Mouse (Mus musculus) induced T-regulatory cell, adult 2 months (primary cell): ENCODE measurements around the gene Zfp992.
A peak's percentile ranks its signal among the peaks of the same experiment; 100 is the strongest.
"Not testable (repeated sequence)": the region's sequence is repeated elsewhere in the genome, so short reads cannot be mapped to it uniquely, and the experiment has no call there.

ENCODE experiments used
- DNase-seq: peaks from one replicate; pipeline ENCODE4 v3.0.0-alpha.2; 2012; ENCODE audit warnings: low read depth

Gene Zfp992

DNA sequence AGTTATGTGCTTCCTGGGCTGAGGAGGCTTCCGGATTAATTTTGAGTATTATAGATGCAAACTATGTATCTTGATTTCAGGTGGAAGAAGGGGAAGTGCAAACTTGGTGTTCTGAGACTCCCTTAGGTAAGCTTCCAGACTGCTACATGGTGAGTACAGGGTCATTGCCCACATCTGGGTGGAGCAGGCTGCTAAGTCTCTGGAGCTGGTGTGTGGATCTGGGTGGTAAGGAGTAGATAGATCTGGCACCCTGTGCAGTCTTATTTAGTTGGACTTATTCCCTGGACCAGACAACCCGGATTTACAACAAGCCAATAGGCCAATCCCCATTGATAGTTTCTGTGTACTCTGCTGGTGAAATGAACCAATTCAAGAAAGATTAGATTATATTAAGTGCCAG, at the start of gene Zfp992:
Zfp992 (plus strand) TSS at position 74 of the 400 bp plus-strand sequence.
- DNase-seq = not testable (repeated sequence)

DNA sequence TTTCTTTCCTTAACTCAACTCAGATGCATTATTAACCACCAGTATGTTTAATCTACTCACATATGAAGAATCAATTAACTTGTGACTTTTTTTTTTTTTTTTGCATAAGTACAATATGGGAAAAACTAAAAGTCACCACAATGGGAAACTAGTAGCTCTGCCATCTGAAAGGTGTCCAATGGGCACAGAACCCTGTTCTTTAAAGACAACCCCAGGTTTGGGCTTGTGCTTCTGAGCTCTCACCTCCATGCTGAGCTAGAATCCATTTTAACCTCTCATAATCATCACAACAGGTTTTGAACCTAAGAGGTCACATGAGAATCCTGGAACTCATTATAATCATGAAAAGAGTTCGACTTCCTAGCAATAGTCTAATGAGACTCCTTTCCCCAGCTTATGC, 19.4 kb upstream of the Zfp992 start:
- DNase-seq = not testable (repeated sequence)

DNA sequence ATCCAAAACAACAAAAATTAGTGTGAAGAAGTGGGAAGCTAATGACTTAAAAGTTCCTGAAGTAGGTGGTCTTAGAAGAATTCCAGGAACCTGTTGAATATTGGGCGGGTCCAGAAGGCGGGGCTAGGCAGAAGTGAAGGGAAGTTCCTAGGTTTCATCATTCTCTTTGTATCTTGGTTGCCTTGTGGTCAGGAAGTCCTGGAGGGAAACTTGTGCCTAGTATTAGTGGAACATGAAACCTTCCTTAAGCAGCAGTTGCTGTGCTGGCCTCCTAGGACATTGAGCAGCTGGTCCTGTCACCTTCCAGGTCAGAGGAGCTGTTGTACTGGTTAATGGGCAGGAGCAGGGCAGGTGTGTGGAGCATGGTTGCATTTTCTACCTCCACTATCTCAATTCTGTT, 17.9 kb upstream of the Zfp992 start:
- not testable (repeated sequence) for DNase-seq

DNA sequence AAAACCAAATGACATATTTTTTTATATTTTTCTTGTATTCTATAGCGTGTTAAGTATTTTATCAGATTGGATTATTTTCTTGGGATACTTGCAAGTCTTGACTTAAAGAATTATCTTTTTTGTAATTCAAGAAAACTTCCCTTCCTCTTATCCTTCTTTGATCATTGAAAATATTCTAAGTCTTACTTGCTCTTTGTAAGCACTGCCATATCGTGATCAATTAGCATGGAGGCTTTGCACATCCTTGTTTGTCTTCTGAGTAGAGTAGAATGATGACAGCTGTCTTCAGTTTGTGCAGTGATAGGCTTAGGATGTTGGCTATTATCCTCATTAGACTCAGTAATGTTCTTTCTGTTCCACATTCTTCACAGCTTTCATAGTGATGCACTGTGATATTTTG, 13.3 kb upstream of the Zfp992 start:
- DNase-seq = not testable (repeated sequence)

DNA sequence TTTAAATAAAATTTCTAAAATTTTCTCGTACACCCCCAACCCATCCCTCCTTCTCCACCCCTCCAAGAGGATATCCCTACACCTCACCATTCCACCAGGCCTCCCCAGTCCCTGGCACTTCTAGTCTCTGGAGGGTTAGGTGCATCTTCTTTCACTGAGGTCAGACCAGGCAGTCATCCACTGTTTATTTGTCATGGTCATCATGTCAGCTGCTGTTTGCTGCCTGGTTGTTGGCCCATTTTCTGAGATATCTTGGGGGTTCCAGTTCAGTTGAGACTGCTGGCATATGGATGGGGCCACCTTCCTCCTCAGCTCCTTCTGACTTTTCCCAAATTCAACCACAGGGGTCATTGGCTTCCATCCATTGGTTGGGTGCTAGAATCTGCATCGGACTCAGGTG, 11.6 kb upstream of the Zfp992 start:
- DNase-seq = not testable (repeated sequence)

DNA sequence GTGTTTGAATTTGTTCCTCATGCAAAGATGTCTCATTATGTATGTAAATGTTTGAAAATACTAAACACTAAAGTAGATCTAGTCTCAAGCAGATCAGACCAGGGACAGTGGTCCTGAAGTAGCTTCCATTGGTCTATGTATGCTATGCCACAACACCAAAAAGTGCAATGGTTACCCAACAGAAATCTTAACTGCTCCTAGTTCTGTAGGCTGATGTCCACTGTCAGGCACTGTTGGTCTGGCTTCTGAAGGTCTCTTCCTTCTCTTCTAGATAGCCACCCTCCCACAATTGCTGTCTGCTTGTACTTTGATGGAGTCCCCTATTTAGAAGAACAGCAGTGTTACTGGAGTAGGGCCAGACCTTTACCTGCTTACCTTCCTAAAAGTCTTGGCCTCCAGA, 4.5 kb upstream of the Zfp992 start:
- not testable (repeated sequence) for DNase-seq

DNA sequence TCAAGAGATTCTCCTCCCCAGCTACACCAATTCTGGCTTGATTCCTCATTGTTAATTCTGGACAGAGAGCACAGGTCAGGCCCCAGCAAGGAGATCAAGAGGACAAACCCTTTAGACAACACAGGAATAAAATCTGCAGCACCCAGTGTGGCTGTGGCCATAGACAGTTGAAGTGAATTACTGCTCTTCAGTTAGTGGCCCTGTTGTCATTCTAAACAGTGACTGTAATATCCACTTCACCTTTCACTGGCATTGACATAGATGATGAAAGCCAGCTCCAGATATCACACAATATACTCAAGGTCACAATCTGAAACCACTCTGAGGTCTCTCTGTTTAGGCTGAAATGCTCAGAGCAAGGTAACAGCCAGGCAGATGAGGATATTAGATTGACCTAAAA, 3.7 kb upstream of the Zfp992 start:
- not testable (repeated sequence) for DNase-seq

DNA sequence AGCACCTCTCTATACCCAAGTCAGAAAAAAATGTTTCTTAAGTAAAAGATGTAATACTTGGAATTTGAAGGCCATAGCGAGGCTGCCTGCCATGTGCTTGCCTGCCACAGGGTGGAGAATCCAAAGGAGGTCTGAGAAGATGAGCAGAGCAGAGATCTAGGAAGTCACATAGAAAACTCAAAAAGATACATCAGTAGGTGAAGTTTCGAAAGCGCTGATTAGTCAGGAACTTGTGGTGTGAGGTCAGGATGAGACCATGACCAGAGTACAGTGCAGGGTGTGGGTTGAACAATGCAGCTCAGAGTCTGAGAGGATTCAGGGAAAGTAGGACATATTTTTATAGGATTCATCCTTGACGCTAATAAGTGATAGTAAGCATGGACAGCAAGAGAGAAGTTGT, 2.7 kb upstream of the Zfp992 start:
- not testable (repeated sequence) for DNase-seq

DNA sequence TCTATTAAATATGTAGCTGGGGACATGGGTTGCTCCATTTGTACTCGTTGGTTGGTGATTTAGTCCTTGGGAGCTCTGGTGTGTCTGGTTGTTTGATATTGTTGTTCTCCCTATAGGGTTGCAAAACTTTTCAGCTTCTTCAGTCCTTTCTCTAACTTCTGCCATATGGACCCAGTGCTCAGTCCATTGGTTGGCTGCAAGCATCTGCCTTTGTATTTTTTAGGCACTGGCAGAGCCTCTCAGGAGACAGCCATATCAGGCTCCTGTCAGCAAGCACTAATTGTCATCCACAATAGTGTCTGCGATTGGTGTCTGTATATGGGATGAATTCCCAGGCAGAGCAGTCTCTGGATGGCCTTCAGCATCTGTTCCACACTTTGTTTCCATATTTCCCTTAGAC, 1.8 kb upstream of the Zfp992 start:
- not testable (repeated sequence) for DNase-seq

DNA sequence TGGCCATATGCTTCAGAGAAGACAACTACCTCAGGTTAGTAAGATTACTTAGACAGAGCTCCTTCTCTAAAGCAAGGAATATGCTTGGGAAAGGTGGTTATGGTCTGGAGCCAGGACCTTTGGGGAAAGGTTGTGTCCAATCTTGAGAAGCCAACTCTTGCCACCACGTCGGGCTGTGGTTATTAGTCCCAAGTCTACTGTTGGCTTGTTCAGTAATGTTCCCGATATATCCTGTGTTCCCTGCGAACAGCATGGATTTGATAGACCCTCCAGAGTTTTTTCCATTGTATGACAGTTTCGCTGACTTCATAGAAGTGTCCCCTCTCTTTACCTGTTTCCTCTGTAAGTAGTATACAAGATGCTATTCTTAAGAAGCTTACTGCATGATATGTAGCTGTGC, 888 bp downstream of the Zfp992 start:
- DNase-seq = not testable (repeated sequence)

DNA sequence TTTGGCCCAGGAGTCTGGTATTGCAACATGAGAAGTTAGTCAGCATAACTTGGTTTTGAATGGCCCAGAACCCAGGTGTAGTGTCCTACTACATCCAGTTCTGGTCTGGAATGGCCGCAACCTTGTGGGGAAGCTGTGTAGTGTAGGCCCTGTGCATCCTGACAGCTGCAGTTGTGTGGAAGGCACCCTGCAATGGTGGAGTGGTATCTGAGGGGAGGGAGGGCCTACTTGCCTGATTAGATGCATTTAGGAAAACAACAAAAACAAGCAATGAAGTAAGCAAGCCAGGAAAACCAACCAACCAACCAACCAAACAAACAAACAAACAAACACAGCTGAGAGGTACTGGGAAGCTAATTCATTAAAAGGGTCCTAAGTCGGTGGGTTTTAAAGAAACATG, 3.8 kb downstream of the Zfp992 start:
- DNase-seq = not testable (repeated sequence)

DNA sequence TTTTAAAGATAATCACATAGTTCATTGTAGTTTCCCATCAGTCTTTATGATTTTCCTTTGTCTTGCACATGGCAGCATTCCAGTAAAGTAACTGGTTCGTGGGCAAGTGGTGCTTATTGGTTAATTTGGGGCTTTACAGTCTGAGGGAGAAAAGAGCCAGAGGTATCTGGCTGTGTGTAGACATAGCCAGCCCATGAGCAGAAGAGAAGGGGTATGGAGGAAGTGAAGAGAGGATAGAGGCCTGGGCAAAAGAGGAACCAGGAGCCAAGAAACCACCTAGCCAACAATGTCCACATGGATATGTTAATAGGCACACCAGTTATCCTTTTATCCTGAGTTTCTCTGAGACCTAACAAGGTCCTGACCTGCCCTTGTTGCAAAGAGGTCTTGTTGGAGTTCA, 5.3 kb downstream of the Zfp992 start:
- DNase-seq = not testable (repeated sequence)

DNA sequence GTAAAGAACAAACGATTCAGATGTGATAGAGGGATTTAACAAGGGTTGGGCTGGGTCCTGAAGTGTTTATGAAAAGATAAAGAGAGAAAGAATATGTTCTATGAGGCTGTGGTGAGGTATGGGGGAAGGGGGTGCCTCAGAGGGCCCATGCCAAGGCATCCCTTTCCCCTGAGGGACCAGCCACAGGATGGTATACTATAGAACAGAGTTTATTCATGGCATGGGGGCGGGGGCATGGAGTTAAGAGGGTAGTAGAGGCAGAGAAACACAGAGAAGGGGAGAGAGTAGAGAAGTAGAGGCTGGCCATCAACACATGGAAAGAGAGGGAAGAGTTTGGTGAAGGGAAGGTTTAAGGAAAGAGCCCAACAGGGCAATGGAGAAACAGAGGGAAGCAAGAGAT, 6.1 kb downstream of the Zfp992 start:
- no peak for DNase-seq

DNA sequence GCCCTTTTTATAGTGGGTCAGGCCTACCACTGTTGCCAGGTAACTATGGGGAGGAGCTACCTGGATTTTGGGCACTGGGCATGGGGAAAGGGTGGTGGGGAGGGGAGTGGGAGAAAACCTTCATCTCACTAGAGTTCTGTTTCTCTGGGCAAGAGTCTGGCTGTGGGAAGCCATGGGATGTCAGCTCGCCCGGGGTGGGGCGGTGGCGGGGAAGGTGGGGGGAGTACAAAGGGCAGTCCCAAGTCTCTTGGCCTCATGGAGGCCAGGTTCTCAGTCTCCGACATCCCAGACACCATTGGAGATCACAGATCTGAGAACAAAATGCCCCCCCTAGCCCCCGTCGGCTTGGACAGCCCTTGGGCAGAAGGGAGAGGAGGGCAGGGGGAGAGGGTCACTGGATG, 6.5 kb downstream of the Zfp992 start:
- DNase-seq = no peak

DNA sequence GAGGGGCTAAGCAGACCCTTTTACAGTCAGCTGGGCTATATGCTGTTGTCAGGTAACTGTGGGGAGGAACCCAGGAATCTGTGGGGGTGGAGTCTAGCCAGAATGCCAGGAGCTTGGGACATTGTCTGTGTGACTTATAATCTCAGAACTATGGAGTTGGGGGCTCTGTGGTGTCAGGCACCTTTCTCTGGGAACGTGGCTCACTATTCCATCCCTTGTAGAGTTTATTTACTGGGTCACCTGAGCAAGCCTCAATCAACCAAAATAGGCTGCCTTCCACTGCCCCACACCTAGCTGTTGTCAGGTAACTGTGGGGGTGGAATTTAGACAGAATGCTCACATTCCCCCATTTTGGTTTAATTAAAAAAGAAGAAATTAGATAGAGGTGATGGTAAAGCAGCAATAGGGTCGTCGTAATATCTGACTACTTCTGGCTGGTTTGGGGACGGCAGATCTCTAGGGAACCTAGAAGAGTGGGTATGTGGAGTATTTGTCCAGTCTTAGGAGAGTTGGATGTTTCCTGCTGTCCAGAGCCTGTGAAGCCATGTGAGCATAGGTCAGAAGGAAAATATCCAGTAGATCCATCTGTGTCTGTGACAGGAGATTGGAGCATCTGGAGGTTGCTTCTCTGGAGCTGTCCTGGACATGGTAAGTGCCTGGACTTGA, 7.4 kb downstream of the Zfp992 start:
- DNase-seq = peak; percentile 7

DNA sequence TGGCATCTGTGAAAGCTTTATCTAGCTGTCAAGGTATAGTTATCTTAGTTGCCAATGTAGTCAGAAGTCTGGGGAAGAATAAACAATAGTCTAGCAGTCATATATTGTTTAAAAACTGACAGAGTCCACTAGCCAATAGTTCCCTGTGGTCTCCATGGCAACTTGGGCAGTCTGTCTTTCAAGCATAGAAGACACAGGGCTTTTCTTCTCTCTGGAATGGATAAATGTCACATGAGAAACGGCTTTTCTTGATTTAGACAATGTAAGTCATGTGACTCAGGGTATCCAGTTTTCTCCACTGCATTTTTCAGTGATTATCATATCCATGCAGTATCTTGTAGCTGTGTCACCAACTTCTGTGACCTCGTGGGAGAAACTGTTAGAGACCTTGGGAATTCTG, 8.3 kb downstream of the Zfp992 start:
- DNase-seq = peak; percentile 2

DNA sequence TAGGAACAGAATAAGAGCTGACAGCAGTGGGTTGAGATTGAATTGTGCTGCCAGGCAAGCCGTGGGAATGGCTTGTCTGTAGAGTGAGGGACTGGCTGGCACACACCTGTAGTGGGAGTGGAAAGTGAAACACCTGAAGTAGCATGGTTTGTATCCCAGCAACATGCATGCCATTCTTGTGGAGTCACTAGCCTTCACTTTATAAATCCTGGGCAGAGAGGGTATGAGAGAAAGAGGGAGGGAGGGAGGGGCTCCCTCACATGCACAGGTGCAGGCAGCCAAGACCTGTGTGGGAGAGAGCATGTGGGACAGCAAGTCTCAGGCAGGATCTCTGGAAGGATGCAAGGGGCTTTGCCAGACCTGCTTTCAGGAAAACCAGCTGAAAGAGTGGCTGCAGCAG, 8.9 kb downstream of the Zfp992 start:
- no peak for DNase-seq

DNA sequence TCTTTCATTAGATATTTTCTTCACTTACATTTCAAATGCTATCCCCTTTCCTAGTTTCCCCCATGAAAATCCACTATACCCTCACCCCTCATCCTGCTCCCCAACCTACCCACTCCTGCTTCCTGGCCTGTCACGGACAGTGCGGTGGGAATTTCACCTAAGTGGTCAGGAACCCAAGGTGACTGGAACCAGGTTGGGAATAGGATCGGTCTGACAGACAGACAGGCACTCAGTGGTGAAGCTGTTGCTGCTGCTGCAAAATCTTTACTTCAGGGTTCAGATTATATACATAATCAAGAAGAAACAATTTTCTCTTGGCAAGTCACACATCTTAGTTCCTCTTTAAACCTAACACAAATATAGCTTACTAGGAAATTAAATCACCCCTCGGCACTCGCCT, 11.0 kb downstream of the Zfp992 start:
- not testable (repeated sequence) for DNase-seq

DNA sequence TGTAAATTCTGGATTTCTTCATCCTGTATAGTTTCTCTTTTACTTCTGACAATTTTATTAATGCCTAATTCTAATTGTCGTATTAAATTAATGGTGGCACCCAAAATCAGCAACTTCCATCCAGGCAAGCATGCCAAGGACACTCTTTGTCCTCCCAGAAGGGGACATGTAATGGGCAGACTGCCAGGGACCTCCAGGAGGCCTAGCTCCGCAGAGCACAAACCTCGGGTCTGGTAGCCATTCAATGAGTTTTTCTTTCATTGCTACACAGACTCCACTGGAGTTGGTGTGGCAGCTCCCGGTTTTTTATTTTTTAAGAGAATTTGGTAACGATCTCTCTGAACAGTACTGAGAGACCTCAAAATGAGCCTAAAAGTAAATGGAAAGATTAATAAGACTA, 11.9 kb downstream of the Zfp992 start:
- not testable (repeated sequence) for DNase-seq

DNA sequence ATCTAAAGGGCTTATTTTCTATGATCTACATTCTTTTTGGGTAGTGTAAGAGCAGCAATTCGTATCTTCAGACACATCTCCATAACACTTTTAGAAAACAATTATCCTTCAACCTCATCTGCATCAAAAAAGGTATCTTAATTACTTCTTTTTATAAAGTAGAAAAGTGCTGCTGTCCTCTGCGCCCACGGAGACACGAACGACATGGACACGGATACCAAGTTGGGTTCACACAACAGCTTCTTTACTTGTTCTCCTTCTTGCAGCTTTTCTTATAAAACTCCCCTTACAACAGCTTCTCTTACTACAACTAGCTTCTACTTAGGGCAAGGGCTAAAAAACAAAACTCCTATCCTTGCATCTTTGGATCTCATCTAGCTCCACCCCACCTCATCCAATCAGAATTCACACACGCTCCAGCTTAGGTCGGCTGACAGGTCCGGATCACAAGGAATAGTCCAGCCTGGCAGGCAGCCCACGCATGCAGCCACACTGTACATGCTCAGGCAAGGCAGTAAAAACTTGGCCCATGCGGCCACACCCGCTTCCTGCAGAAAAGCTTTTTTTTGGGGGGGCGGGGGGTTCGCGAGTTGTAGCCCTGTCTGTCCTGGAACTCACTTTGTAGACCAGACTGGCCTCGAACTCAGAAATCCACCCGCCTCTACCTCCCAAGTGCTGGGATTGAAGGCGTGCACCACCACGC, 15.0 kb downstream of the Zfp992 start:
- not testable (repeated sequence) for DNase-seq

DNA sequence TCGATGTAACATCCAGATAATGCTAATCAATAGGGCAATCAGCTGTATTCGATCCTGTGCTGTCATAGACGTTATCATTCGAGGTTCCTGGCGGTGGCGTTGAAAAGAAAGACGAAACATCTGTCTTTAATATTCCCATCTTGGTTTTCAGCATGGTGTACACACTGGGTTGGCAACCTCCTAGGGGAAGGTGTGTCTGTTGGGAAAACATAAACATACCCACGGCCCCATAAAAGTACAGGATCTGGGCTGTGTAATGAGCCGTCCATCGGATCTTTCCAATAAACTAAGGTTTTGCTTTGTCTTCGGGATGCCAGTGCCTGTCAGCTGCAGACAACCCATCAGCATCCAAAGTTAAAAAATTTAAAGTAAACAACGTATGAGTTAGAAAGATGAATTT, 21.2 kb downstream of the Zfp992 start:
- DNase-seq = not testable (repeated sequence)

DNA sequence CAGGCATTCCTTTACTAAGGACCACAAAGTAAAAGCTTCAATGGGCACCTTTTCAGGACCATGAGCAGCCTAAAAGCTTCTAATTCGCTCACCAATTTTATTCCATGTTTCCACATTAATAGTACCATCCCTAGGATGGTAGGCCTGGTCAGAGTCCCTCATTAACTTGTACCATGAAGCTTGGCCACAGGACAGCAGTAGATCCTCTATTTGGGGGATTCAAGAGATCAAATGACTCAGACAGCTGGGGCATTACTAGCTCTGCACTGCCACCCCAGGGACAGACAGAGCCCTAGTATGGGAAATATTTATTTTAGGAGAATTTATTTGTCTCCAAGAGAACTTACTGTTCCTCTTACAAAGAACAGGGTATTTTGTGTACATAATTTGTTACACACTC, 25.4 kb downstream of the Zfp992 start:
- DNase-seq = not testable (repeated sequence)
